Mouse (Mus musculus): Measurements from ENCODE around the gene Cyp1a1. TPM values are rescaled to one million over a fixed set of nuclear protein-coding genes. Genes with fewer than 3 reads are reported as not detected.
"Not testable (repeated sequence)": the region's sequence is repeated elsewhere in the genome, so short reads cannot be mapped to it uniquely, and the experiment has no call there.

The Cyp1a1 gene
- polyA plus RNA-seq, 1 experiment from 2014 or later: not detected

- not testable (repeated sequence) for H3K9ac ChIP-seq; H3K4me2 ChIP-seq; H3K27ac ChIP-seq; ATAC-seq (ENCODE audit: insufficient read depth, low FRiP score, low read depth); H3K4me1 ChIP-seq; H3K4me3 ChIP-seq (replicated peaks); H3K9me3 ChIP-seq; H3K27me3 ChIP-seq (replicated peaks)
- peaks cover 11% of the 10 kb centered on the region; the same call in 1 of the 2 replicates for H3K36me3 ChIP-seq
- 92% methylated on average over 5 of the region's 5 CpGs for WGBS
Observed at GRCm38 (mm10) chr9:57710214-57710613, 22.5 kb downstream of the Cyp1a1 start.

DNA sequence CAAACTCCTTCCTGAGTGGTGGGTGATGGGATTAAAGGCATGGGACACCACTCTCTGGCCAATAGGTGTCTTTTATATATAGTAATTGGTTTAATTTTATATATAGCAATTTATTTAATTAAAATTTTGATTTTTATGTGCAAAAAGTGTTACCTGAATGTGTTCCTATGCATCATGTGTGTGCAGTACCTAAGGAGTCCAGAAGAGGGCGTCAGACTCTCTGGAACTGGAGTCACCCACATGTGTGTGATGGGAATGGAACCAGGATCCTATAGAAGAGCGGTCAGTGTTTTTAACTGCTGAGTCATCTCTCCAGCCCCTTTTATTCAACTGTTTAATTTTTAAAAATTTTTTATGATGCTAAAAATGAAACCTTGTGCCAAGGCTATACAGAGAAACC is 24.5 kb downstream of the Cyp1a1 start:
- no peak overlapping the region for H3K4me2 ChIP-seq
- no peak overlapping the region for H3K9ac ChIP-seq
- no peak for ATAC-seq (ENCODE audit: insufficient read depth, low FRiP score, low read depth)
- no peak overlapping the region for H3K4me3 ChIP-seq (replicated peaks)
- WGBS: 65% methylated on average over 2 of the region's 2 CpGs
- H3K27me3 ChIP-seq (replicated peaks): no peaks in the 10 kb centered on the region
- H3K27ac ChIP-seq: no peak overlapping the region
- peaks cover 25% of the 10 kb centered on the region for H3K36me3 ChIP-seq
- no peaks in the 10 kb centered on the region for H3K4me1 ChIP-seq
- peaks cover 4% of the 10 kb centered on the region; the same call in 1 of the 2 replicates for H3K9me3 ChIP-seq

GRCm38 (mm10) chr9:57718408-57718807 is 30.7 kb downstream of the Cyp1a1 start:
- Histone ChIP-seq H3K9me3 (no peaks in the 10 kb centered on the region), H3K9ac (no peak overlapping the region), H3K4me3 (replicated peaks) (no peak overlapping the region), H3K4me1 (no peaks in the 10 kb centered on the region), H3K27me3 (replicated peaks) (no peaks in the 10 kb centered on the region), H3K27ac (no peak overlapping the region), H3K36me3 (peaks cover 32% of the 10 kb centered on the region), H3K4me2 (no peak overlapping the region)
- 85% methylated on average over 7 of the region's 7 CpGs for WGBS
- ATAC-seq (ENCODE audit: insufficient read depth, low FRiP score, low read depth): no peak

DNA sequence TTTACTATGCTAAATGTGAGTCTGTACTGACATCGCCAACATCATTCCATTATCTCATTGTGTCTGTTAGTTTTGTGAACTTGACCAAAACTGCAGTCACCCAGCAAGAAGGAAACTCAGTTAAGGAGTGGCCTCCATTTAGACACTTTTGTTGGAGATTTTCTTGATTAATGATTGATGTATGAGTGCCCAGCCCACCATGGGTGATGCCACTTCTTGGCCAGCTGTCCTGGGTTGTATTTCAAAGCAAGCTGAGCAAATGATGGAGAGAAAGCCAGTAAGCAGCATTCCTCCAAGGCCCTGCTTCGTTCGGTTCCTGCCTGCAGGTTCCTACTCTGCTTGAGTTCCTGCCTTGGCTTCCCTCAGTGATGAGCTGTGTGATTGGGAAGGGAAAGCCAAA is 33.0 kb downstream of the Cyp1a1 start:
- peaks cover 19% of the 10 kb centered on the region for H3K36me3 ChIP-seq
- H3K27ac ChIP-seq: no peak overlapping the region
- 79% methylated on average over 3 of the region's 3 CpGs for WGBS

DNA sequence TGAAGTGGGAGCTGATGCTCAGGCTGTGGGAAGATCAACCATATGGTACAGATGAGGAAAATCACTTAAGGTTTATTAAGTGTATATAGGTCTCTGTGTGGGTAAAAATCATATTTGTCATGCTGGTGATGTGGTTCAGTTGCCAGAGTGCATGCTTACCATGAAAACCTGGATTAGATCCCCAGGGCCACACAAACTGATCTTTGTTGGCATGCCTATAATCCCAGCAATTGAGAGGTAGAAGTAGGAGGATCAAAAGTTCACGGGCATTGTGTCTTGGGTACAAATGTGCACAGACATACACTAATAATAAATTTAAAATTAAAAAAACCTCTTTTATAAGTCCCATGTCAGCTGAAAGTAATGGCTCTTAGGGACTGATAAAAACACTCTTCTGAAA is 34.6 kb downstream of the Cyp1a1 start:
- Histone ChIP-seq H3K27me3 (replicated peaks) (no peaks in the 10 kb centered on the region), H3K4me2 (no peak overlapping the region), H3K4me1 (no peaks in the 10 kb centered on the region), H3K4me3 (replicated peaks) (no peak overlapping the region), H3K9ac (no peak overlapping the region), H3K9me3 (no peaks in the 10 kb centered on the region), H3K36me3 (peaks cover 14% of the 10 kb centered on the region; the same call in 1 of the 2 replicates), H3K27ac (no peak overlapping the region)
- 88% methylated on average over 1 of the region's 1 CpGs for WGBS
- no peak for ATAC-seq (ENCODE audit: insufficient read depth, low FRiP score, low read depth)

More for the DNA sequence above, 33.0 kb downstream of the Cyp1a1 start:
- no peaks in the 10 kb centered on the region for H3K4me1 ChIP-seq
- H3K4me3 ChIP-seq (replicated peaks): no peak overlapping the region
- no peaks in the 10 kb centered on the region for H3K9me3 ChIP-seq
- no peak overlapping the region for H3K9ac ChIP-seq
- no peak for ATAC-seq (ENCODE audit: insufficient read depth, low FRiP score, low read depth)
- H3K4me2 ChIP-seq: no peak overlapping the region
- no peaks in the 10 kb centered on the region for H3K27me3 ChIP-seq (replicated peaks)

GRCm38 (mm10) chr9:57723315-57723715 is 35.6 kb downstream of the Cyp1a1 start:
- peaks cover 11% of the 10 kb centered on the region; the same call in 1 of the 2 replicates for H3K36me3 ChIP-seq
- 49% methylated on average over 5 of the region's 5 CpGs for WGBS

GRCm38 (mm10) chr9:57723796-57724195 is 36.1 kb downstream of the Cyp1a1 start:
- Histone ChIP-seq H3K4me1 (no peaks in the 10 kb centered on the region), H3K36me3 (peaks cover 11% of the 10 kb centered on the region; the same call in 1 of the 2 replicates), H3K27me3 (replicated peaks) (no peaks in the 10 kb centered on the region), H3K27ac (no peak overlapping the region), H3K4me2 (no peak overlapping the region), H3K9ac (no peak overlapping the region), H3K9me3 (no peaks in the 10 kb centered on the region), H3K4me3 (replicated peaks) (no peak overlapping the region)
- no peak for ATAC-seq (ENCODE audit: insufficient read depth, low FRiP score, low read depth)
- WGBS: 80% methylated on average over 5 of the region's 5 CpGs

More at GRCm38 (mm10) chr9:57723315-57723715, 35.6 kb downstream of the Cyp1a1 start:
- no peak overlapping the region for H3K4me3 ChIP-seq (replicated peaks)
- no peaks in the 10 kb centered on the region for H3K27me3 ChIP-seq (replicated peaks)
- H3K4me2 ChIP-seq: no peak overlapping the region
- no peaks in the 10 kb centered on the region for H3K4me1 ChIP-seq
- ATAC-seq (ENCODE audit: insufficient read depth, low FRiP score, low read depth): no peak
- no peak overlapping the region for H3K9ac ChIP-seq
- H3K9me3 ChIP-seq: no peaks in the 10 kb centered on the region
- no peak overlapping the region for H3K27ac ChIP-seq

DNA sequence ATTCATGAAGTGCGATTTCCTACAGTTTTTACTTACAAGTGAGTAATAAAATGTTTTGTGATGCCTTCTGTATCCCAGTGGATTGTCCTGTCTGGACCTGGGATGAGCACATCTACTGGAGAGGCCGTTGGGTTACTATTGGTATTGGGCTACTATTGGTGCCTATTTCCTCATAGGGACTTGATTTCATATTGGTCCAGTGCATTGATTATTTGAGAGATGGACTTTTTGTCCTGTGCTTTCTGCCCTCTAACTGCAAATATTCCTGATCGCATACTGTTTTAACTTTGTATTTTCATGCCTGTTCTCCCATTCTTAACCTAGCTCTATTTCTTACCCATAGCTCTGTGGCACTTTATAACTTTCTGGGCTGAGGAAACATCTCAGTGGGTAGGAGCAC is 37.0 kb downstream of the Cyp1a1 start:
- H3K9ac ChIP-seq: no peak overlapping the region
- no peaks in the 10 kb centered on the region for H3K4me1 ChIP-seq
- H3K27ac ChIP-seq: no peak overlapping the region
- no peak overlapping the region for H3K4me3 ChIP-seq (replicated peaks)
- H3K27me3 ChIP-seq (replicated peaks): no peaks in the 10 kb centered on the region
- no peak for ATAC-seq (ENCODE audit: insufficient read depth, low FRiP score, low read depth)
- peaks cover 14% of the 10 kb centered on the region; the same call in 1 of the 2 replicates for H3K36me3 ChIP-seq
- WGBS: 90% methylated on average over 3 of the region's 3 CpGs
- H3K4me2 ChIP-seq: no peak overlapping the region
- H3K9me3 ChIP-seq: no peaks in the 10 kb centered on the region

- no peaks in the 10 kb centered on the region for H3K9me3 ChIP-seq
- H3K27ac ChIP-seq: no peak overlapping the region
- 91% methylated on average over 1 of the region's 1 CpGs for WGBS
- ATAC-seq (ENCODE audit: insufficient read depth, low FRiP score, low read depth): no peak
- H3K4me1 ChIP-seq: no peaks in the 10 kb centered on the region
- no peak overlapping the region for H3K9ac ChIP-seq
- H3K36me3 ChIP-seq: peaks cover 18% of the 10 kb centered on the region
- H3K4me3 ChIP-seq (replicated peaks): no peak overlapping the region
- no peak overlapping the region for H3K4me2 ChIP-seq
- H3K27me3 ChIP-seq (replicated peaks): no peaks in the 10 kb centered on the region
Observed at GRCm38 (mm10) chr9:57728312-57728711, 40.6 kb downstream of the Cyp1a1 start.

DNA sequence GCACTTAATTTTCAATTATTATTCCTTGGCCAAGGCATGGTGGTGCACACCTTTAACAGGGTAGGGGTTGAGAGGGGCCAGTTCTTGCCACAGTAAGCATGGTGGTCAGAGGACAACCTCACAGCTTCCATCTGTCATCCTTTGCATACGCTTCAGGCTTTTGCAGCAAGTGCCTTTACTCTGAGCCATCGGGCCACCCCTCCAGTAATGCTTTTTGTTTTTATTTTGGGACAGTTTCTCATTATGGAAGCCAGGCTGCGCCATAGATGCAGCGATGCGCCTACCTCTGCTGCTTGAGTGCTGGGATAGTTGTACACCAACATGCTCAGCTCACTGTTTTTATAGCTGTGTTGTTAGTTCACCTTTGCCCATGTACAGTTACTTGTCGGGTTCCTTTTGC is 45.9 kb downstream of the Cyp1a1 start:
- Histone ChIP-seq H3K27ac (no peak overlapping the region), H3K4me3 (replicated peaks) (no peak overlapping the region), H3K27me3 (replicated peaks) (no peaks in the 10 kb centered on the region), H3K4me2 (no peak overlapping the region), H3K4me1 (no peaks in the 10 kb centered on the region), H3K36me3 (peaks cover 15% of the 10 kb centered on the region), H3K9ac (no peak overlapping the region), H3K9me3 (no peaks in the 10 kb centered on the region)
- 97% methylated on average over 6 of the region's 6 CpGs for WGBS
- ATAC-seq (ENCODE audit: insufficient read depth, low FRiP score, low read depth): no peak

DNA sequence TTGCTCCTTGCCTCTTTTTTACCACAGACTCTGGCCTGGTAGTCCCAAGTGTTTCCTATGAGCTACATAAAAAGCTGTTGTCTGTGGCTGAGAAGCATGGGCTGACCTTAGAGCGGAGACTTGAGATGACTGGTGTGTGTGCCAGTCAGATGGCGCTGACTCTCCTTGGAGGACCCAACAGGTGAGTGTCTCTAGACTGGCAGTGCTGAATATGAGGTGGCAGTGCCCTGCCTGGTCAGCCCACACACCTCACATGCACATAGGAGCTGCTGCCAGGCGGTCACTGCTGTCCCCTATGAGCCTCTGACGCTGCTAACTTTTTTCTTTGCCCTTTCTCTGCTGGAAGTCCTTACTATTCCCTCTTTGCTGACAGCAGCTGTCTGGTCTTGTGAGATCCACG is 52.1 kb downstream of the Cyp1a1 start:
- ATAC-seq (ENCODE audit: insufficient read depth, low FRiP score, low read depth): no peak
- Histone ChIP-seq H3K36me3 (peaks cover 13% of the 10 kb centered on the region), H3K27ac (no peak overlapping the region), H3K9ac (no peak overlapping the region), H3K27me3 (replicated peaks) (no peaks in the 10 kb centered on the region), H3K4me1 (no peaks in the 10 kb centered on the region), H3K4me2 (no peak overlapping the region), H3K4me3 (replicated peaks) (no peak overlapping the region), H3K9me3 (no peaks in the 10 kb centered on the region)
- 94% methylated on average over 5 of the region's 5 CpGs for WGBS

GRCm38 (mm10) chr9:57744462-57745091 is 56.8 kb downstream of the Cyp1a1 start:
- ATAC-seq (ENCODE audit: insufficient read depth, low FRiP score, low read depth): no peak
- 72% methylated on average over 3 of the region's 3 CpGs for WGBS
- H3K9me3 ChIP-seq: no peaks in the 10 kb centered on the region
- H3K4me2 ChIP-seq: no peak overlapping the region
- peaks cover 35% of the 10 kb centered on the region for H3K36me3 ChIP-seq
- H3K9ac ChIP-seq: no peak overlapping the region
- no peak overlapping the region for H3K27ac ChIP-seq
- no peak overlapping the region for H3K4me3 ChIP-seq (replicated peaks)
- H3K27me3 ChIP-seq (replicated peaks): no peaks in the 10 kb centered on the region
- H3K4me1 ChIP-seq: no peaks in the 10 kb centered on the region

GRCm38 (mm10) chr9:57747067-57747466 is 59.3 kb downstream of the Cyp1a1 start:
- Histone ChIP-seq H3K9me3 (no peaks in the 10 kb centered on the region), H3K4me1 (no peaks in the 10 kb centered on the region), H3K36me3 (peaks cover 46% of the 10 kb centered on the region), H3K4me2 (no peak overlapping the region), H3K27me3 (replicated peaks) (no peaks in the 10 kb centered on the region), H3K27ac (no peak overlapping the region), H3K9ac (no peak overlapping the region), H3K4me3 (replicated peaks) (no peak overlapping the region)
- ATAC-seq (ENCODE audit: insufficient read depth, low FRiP score, low read depth): no peak
- 65% methylated on average over 1 of the region's 1 CpGs for WGBS
